Comparison of ENCODE assay signal across 23 mouse cellular contexts in the genomic region with DNA sequence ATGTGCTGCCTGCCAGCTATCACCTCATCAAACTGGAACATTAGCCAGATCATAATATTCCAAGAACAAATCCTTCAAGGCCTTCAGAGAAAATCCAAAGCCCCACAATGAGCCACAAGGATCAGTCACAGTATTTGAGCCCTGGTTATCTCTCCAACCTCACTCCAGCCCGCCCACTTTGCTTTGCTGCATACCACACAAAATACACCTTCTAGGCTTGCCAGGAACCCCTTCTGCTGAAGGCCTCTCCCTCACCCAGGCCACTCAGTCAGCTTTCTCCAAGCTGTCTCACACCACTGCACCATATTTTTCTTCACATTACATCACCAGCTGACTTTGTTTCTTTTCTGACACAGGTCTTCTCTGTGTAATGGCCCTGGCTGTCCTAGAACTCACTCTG. TPM values are rescaled to one million over a fixed set of nuclear protein-coding genes. Genes with fewer than 3 reads are reported as not detected.
DNase-seq lines count a peak whose midpoint lies in the region; ATAC-seq and TF ChIP-seq lines count a peak whose summit lies in the region.
"Had no signal": no experiment of that assay in that cellular context is flagged by ENCODE, and none has a peak within 500 bp of the region (broad histone marks: within the 10 kb centered on the region; RNA-seq: fewer than 3 reads in every experiment).

No protein-coding gene starts in this region.

- TF ChIP-seq EP300 in liver, embryonic 14.5 days (IDR thresholded peaks at IDR 0.05; ENCODE audit: low read depth) = no peak

- intact Hi-C loops in heart, postnatal 36 days (cut with DNase I) = loop anchor here (5.0 kb wide), 1 partner anchor 80 kb away; no protein-coding TSS in a partner anchor

- no peak overlapping the region for H3K27ac ChIP-seq in midbrain, embryonic 11.5 days (ENCODE audit: low read depth, low read length)
- no peak overlapping the region for H3K27ac ChIP-seq in midbrain, embryonic 14.5 days (replicated peaks; ENCODE audit: low read depth, low read length)
- H3K27ac ChIP-seq in limb, embryonic 13.5 days = no peak overlapping the region
- no peak overlapping the region for H3K27ac ChIP-seq in liver, embryonic 14.5 days
- H3K27ac ChIP-seq: gastrocnemius, adult 2 months; neural tube, embryonic 15.5 days had no signal

- no peak for ATAC-seq in midbrain, embryonic 11.5 days (ENCODE audit: low FRiP score)
- no peak for ATAC-seq in midbrain, embryonic 14.5 days (ENCODE audit: low FRiP score, low TSS enrichment)
- ATAC-seq in limb, embryonic 13.5 days (ENCODE audit: low FRiP score, low read depth) = no peak
- ATAC-seq in liver, embryonic 14.5 days (ENCODE audit: insufficient read depth) = no peak

- H3K4me1 ChIP-seq in midbrain, embryonic 11.5 days (ENCODE audit: control insufficient read depth, insufficient read depth, low read length) = peaks cover 13% of the 10 kb centered on the region
- peaks cover 7% of the 10 kb centered on the region; the same call in 1 of the 2 replicates for H3K4me1 ChIP-seq in midbrain, embryonic 14.5 days (ENCODE audit: control insufficient read depth, insufficient read depth, low read length)
- H3K4me1 ChIP-seq in limb, embryonic 13.5 days = peaks cover 36% of the 10 kb centered on the region
- H3K4me1 ChIP-seq in liver, embryonic 14.5 days (replicated peaks; ENCODE audit: control insufficient read depth in 2 of 2, insufficient read depth in 2 of 2, low read length in 1 of 2) = peaks cover 10 to 11% of the 10 kb centered on the region in 2 experiments

- no peak overlapping the region for H3K4me3 ChIP-seq in midbrain, embryonic 11.5 days (ENCODE audit: low read depth, low read length)
- no peak overlapping the region for H3K4me3 ChIP-seq in midbrain, embryonic 14.5 days (replicated peaks; ENCODE audit: low read depth, low read length)
- H3K4me3 ChIP-seq in limb, embryonic 13.5 days = no peak overlapping the region
- H3K4me3 ChIP-seq in liver, embryonic 14.5 days (ENCODE audit: insufficient read depth in 1 of 2, low read depth in 2 of 2, low read length in 2 of 2) = no peak overlapping the region; a peak in 1 of 4 replicates

- peaks cover 5% of the 10 kb centered on the region for H3K36me3 ChIP-seq in midbrain, embryonic 11.5 days (ENCODE audit: control insufficient read depth, insufficient read depth, low read length)
- H3K36me3 ChIP-seq in midbrain, embryonic 14.5 days (ENCODE audit: control insufficient read depth, insufficient read depth, low read length) = peaks cover 29% of the 10 kb centered on the region
- H3K36me3 ChIP-seq in limb, embryonic 13.5 days = peaks cover 26% of the 10 kb centered on the region
- peaks cover 5% of the 10 kb centered on the region; the same call in 1 of the 2 replicates for H3K36me3 ChIP-seq in liver, embryonic 14.5 days (replicated peaks; ENCODE audit: control insufficient read depth, insufficient read depth, low read depth)

- H3K9ac ChIP-seq in midbrain, embryonic 11.5 days (ENCODE audit: low read length) = no peak overlapping the region
- H3K9ac ChIP-seq in midbrain, embryonic 14.5 days (replicated peaks; ENCODE audit: low read length) = no peak overlapping the region
- peak overlapping the region; percentile 82; the same call in 1 of the 2 replicates for H3K9ac ChIP-seq in limb, embryonic 13.5 days
- no peak overlapping the region; the same call in 1 of the 2 replicates for H3K9ac ChIP-seq in liver, embryonic 14.5 days (replicated peaks)
- H3K9ac ChIP-seq: neural tube, embryonic 15.5 days had no signal

- no peaks in the 10 kb centered on the region for H3K27me3 ChIP-seq in midbrain, embryonic 11.5 days (ENCODE audit: control insufficient read depth, insufficient read depth, low read length)
- H3K27me3 ChIP-seq in midbrain, embryonic 14.5 days (ENCODE audit: control insufficient read depth, insufficient read depth, low read length) = no peaks in the 10 kb centered on the region
- no peaks in the 10 kb centered on the region for H3K27me3 ChIP-seq in limb, embryonic 13.5 days
- H3K27me3 ChIP-seq in liver, embryonic 14.5 days (ENCODE audit: control insufficient read depth, insufficient read depth, low read length) = no peaks in the 10 kb centered on the region
- H3K27me3 ChIP-seq: neural tube, embryonic 15.5 days had no signal

- no peaks in the 10 kb centered on the region for H3K9me3 ChIP-seq in midbrain, embryonic 11.5 days (ENCODE audit: control insufficient read depth, low read length)
- H3K9me3 ChIP-seq in midbrain, embryonic 14.5 days (ENCODE audit: control insufficient read depth, low read length) = no peaks in the 10 kb centered on the region
- H3K9me3 ChIP-seq in limb, embryonic 13.5 days = no peaks in the 10 kb centered on the region
- no peaks in the 10 kb centered on the region for H3K9me3 ChIP-seq in liver, embryonic 14.5 days (ENCODE audit: control insufficient read depth, low read length)
- H3K9me3 ChIP-seq: neural tube, embryonic 15.5 days had no signal

- H3K4me2 ChIP-seq in midbrain, embryonic 11.5 days = no peak overlapping the region
- no peak overlapping the region for H3K4me2 ChIP-seq in midbrain, embryonic 14.5 days (ENCODE audit: low read length)
- no peak overlapping the region; the same call in 1 of the 2 replicates for H3K4me2 ChIP-seq in limb, embryonic 13.5 days (replicated peaks)
- H3K4me2 ChIP-seq in liver, embryonic 14.5 days (ENCODE audit: low read depth) = peak overlapping the region; percentile 97

- DNase-seq in heart, adult 11 months = peak; percentile 66
- no peak for DNase-seq in heart, postnatal 36 days
- DNase-seq in midbrain, embryonic 11.5 days (ENCODE audit: low spot score, missing footprints) = peak; percentile 33
- no peak for DNase-seq in midbrain, embryonic 14.5 days
- DNase-seq in liver, embryonic 14.5 days (ENCODE audit: low read depth in 3 of 3, low spot score in 3 of 3) = no peak
- no peak for DNase-seq in layer of hippocampus, adult 9-10 months (ENCODE audit: low spot score)
- DNase-seq: adrenal gland, postnatal 36 days; gastrocnemius, adult 2 months; heart, postnatal 10 days; kidney, adult 2 months; kidney, postnatal 14 days; layer of hippocampus, adult 9-11 months; lung, postnatal 10 days had no signal

- TF ChIP-seq CTCF in liver, embryonic 14.5 days (IDR thresholded peaks at IDR 0.05; ENCODE audit: low read depth) = no peak

- 80% methylated on average over 1 of the region's 1 CpGs for WGBS in midbrain, embryonic 11.5 days
- WGBS in midbrain, embryonic 14.5 days = 88% methylated on average over 1 of the region's 1 CpGs
- WGBS in limb, embryonic 13.5 days = 75% methylated on average over 1 of the region's 1 CpGs
- WGBS in liver, embryonic 14.5 days (ENCODE audit: insufficient replicate concordance) = 38% methylated on average over 1 of the region's 1 CpGs

RNA-seq across cellular contexts. Expression of a gene that starts 1.8 kb away (rescaled TPM):
- total RNA-seq in heart, postnatal 36 days (2021) = 10 to 100 TPM; 63.0 to 67.5 TPM
- 167 and 169 TPM in 2 replicates for polyA plus RNA-seq in midbrain, embryonic 11.5 days (2014; fragmentation: Nextera tagmentation; extraction: Ambion mirVana)
- polyA plus RNA-seq in midbrain, embryonic 14.5 days (2014; fragmentation: Nextera tagmentation; extraction: Ambion mirVana) = 101 and 120 TPM in 2 replicates
- polyA plus RNA-seq in limb, embryonic 13.5 days (2015; fragmentation: Nextera tagmentation; extraction: Ambion mirVana) = 115 and 118 TPM in 2 replicates
- polyA plus RNA-seq in liver, embryonic 14.5 days (2012; rRNA removed) = 31.2 and 35.4 TPM in 2 replicates
- polyA plus RNA-seq in liver, embryonic 14.5 days (2014; fragmentation: Nextera tagmentation; extraction: Ambion mirVana) = 55.9 and 62.1 TPM in 2 replicates

RNA-seq across cellular contexts. Expression of a gene that starts 3.1 kb away (rescaled TPM):
- not detected for total RNA-seq in heart, postnatal 36 days (2021)
- polyA plus RNA-seq in midbrain, embryonic 11.5 days (2014; fragmentation: Nextera tagmentation; extraction: Ambion mirVana) = 0.44 and 0.72 TPM in 2 replicates
- polyA plus RNA-seq in midbrain, embryonic 14.5 days (2014; fragmentation: Nextera tagmentation; extraction: Ambion mirVana) = 1.1 and 1.3 TPM in 2 replicates
- polyA plus RNA-seq in limb, embryonic 13.5 days (2015; fragmentation: Nextera tagmentation; extraction: Ambion mirVana) = 0.45 TPM in 1 of 2 replicates, not detected in the other
- polyA plus RNA-seq in liver, embryonic 14.5 days (2012; rRNA removed) = 0.28 and 0.44 TPM in 2 replicates
- 0.10 and 0.22 TPM in 2 replicates for polyA plus RNA-seq in liver, embryonic 14.5 days (2014; fragmentation: Nextera tagmentation; extraction: Ambion mirVana)
- total RNA-seq: heart, postnatal 10 days; liver, adult 2 months had no signal

RNA-seq across cellular contexts. Expression of a gene that starts 11.9 kb away (rescaled TPM):
- not detected for total RNA-seq in heart, postnatal 36 days (2021)
- 0.88 and 1.1 TPM in 2 replicates for polyA plus RNA-seq in midbrain, embryonic 11.5 days (2014; fragmentation: Nextera tagmentation; extraction: Ambion mirVana)
- 1.2 and 1.4 TPM in 2 replicates for polyA plus RNA-seq in midbrain, embryonic 14.5 days (2014; fragmentation: Nextera tagmentation; extraction: Ambion mirVana)
- polyA plus RNA-seq in limb, embryonic 13.5 days (2015; fragmentation: Nextera tagmentation; extraction: Ambion mirVana) = 0.50 and 1.4 TPM in 2 replicates
- polyA plus RNA-seq in liver, embryonic 14.5 days (2012; rRNA removed) = not detected in 2 replicates
- 0.10 TPM in 1 of 2 replicates, not detected in the other for polyA plus RNA-seq in liver, embryonic 14.5 days (2014; fragmentation: Nextera tagmentation; extraction: Ambion mirVana)
- total RNA-seq: gastrocnemius, adult 2 months; heart, adult 8-10 months; heart, postnatal 10 days; liver, adult 2 months; megakaryocyte, adult 5-6 weeks had no signal
- polyA plus RNA-seq: kidney, adult 2 months; liver, adult 2 months; small intestine, adult 2 months had no signal

RNA-seq across cellular contexts. Expression of a gene that starts 32.9 kb away (rescaled TPM):
- total RNA-seq in heart, postnatal 36 days (2021) = not detected
- polyA plus RNA-seq in midbrain, embryonic 11.5 days (2014; fragmentation: Nextera tagmentation; extraction: Ambion mirVana) = not detected in 2 replicates
- polyA plus RNA-seq in midbrain, embryonic 14.5 days (2014; fragmentation: Nextera tagmentation; extraction: Ambion mirVana) = not detected in 2 replicates
- not detected in 2 replicates for polyA plus RNA-seq in limb, embryonic 13.5 days (2015; fragmentation: Nextera tagmentation; extraction: Ambion mirVana)
- not detected in 2 replicates for polyA plus RNA-seq in liver, embryonic 14.5 days (2012; rRNA removed)
- polyA plus RNA-seq in liver, embryonic 14.5 days (2014; fragmentation: Nextera tagmentation; extraction: Ambion mirVana) = not detected in 2 replicates
- total RNA-seq: adrenal gland, postnatal 36 days; ES-E14; gastrocnemius, adult 2 months; heart, adult 8-10 months; heart, postnatal 10 days; liver, adult 2 months; megakaryocyte, adult 5-6 weeks had no signal
- polyA plus RNA-seq: cerebellum, adult 2 months; cortical plate, adult 2 months; embryonic facial prominence, embryonic 14.5 days; kidney, adult 2 months; liver, adult 2 months; neural tube, embryonic 15.5 days; small intestine, adult 2 months had no signal

RNA-seq across cellular contexts. Expression of a gene that starts 33.1 kb away (rescaled TPM):
- not detected for total RNA-seq in heart, postnatal 36 days (2021)
- polyA plus RNA-seq in midbrain, embryonic 11.5 days (2014; fragmentation: Nextera tagmentation; extraction: Ambion mirVana) = not detected in 2 replicates
- polyA plus RNA-seq in midbrain, embryonic 14.5 days (2014; fragmentation: Nextera tagmentation; extraction: Ambion mirVana) = 0.20 and 0.41 TPM in 2 replicates
- not detected in 2 replicates for polyA plus RNA-seq in limb, embryonic 13.5 days (2015; fragmentation: Nextera tagmentation; extraction: Ambion mirVana)
- 0.02 TPM in 1 of 2 replicates, not detected in the other for polyA plus RNA-seq in liver, embryonic 14.5 days (2012; rRNA removed)
- polyA plus RNA-seq in liver, embryonic 14.5 days (2014; fragmentation: Nextera tagmentation; extraction: Ambion mirVana) = not detected in 2 replicates
- total RNA-seq: adrenal gland, postnatal 36 days; ES-E14; gastrocnemius, adult 2 months; heart, adult 8-10 months; heart, postnatal 10 days; liver, adult 2 months; megakaryocyte, adult 5-6 weeks had no signal
- polyA plus RNA-seq: kidney, adult 2 months; liver, adult 2 months; small intestine, adult 2 months had no signal

Comparison
In these comparisons a context has a peak if more than half of its experiments do, and no peak if none do; other contexts are left out.
1. DNase-seq: peak in heart, adult 11 months (single experiment) and midbrain, embryonic 11.5 days (single experiment); none in heart, postnatal 36 days (0 of 2), midbrain, embryonic 14.5 days (single experiment), liver, embryonic 14.5 days (0 of 3) and layer of hippocampus, adult 9-10 months (single experiment).